Mouse (Mus musculus) intestine, embryonic 14.5 days (tissue): ENCODE data around the gene Atp8b2. TPM values are rescaled to one million over a fixed set of nuclear protein-coding genes. Genes with fewer than 3 reads are reported as not detected.

Experiments
- ATAC-seq: fragments of 200-750 bp; cut with Nextera tagmentation; replicated peaks from 2 replicates; pipeline ENCODE4 v1.8.0; 2017; ENCODE audit warnings: low read depth, moderate number of reproducible peaks, moderate TSS enrichment, moderate library complexity; ENCODE audit not compliant: low FRiP score, low TSS enrichment
- DNase-seq: peaks from one replicate; pipeline ENCODE4 v3.0.0-alpha.2; 2018; ENCODE audit warnings: low spot score
- H3K27ac ChIP-seq: fragments of 300-500 bp; sonication (generic); 2 replicates; pipeline ENCODE4 v1.5.1; 2014; ENCODE audit warnings: low read depth, mild to moderate bottlenecking, control low read depth
- H3K27me3 ChIP-seq: fragments of 300-500 bp; sonication (generic); replicated peaks from 2 replicates; pipeline ENCODE4 v1.6.1; 2014; ENCODE audit warnings: low read length, control low read depth; ENCODE audit not compliant: control insufficient read depth, insufficient read depth
- H3K36me3 ChIP-seq: fragments of 300-500 bp; sonication (generic); 2 replicates; pipeline ENCODE4 v1.6.1; 2014; ENCODE audit warnings: low read length, control low read depth; ENCODE audit not compliant: control insufficient read depth, insufficient read depth
- H3K4me1 ChIP-seq: fragments of 300-500 bp; sonication (generic); replicated peaks from 2 replicates; pipeline ENCODE4 v1.6.1; 2014; ENCODE audit warnings: low read length, control low read depth, mixed read lengths; ENCODE audit not compliant: control insufficient read depth, insufficient read depth
- H3K4me2 ChIP-seq: fragments of 300-500 bp; sonication (generic); 2 replicates; pipeline ENCODE4 v1.6.1; 2014; ENCODE audit warnings: low read length
- H3K4me3 ChIP-seq: fragments of 300-500 bp; sonication (generic); 2 replicates; pipeline ENCODE4 v1.5.1; 2014; ENCODE audit warnings: low read depth, low read length, control low read depth, mixed read lengths
- H3K9ac ChIP-seq: fragments of 300-500 bp; sonication (generic); 2 replicates; pipeline ENCODE4 v1.6.1; 2014; ENCODE audit warnings: mild to moderate bottlenecking, low read length
- H3K9me3 ChIP-seq: fragments of 300-500 bp; sonication (generic); 2 replicates; pipeline ENCODE4 v1.6.1; 2016; ENCODE audit warnings: low read length, control low read depth; ENCODE audit not compliant: control insufficient read depth
- WGBS: fragments of 180-500 bp; shearing (Covaris S2); extraction: QIAGEN DNeasy Blood & Tissue Kit; methylation state at CpG from one replicate; pipeline ENCODE4 v1.1.7; 2014; 5-methylcytosine and 5-hydroxymethylcytosine counted together
- polyA plus RNA-seq: library from polyadenylated mRNA; unstranded; fragments of >200 nt; fragmentation: Nextera tagmentation; extraction: Ambion mirVana; gene quantifications from 2 replicates; pipeline ENCODE4 v1.2.1, GENCODE M21; 2014

The Atp8b2 gene
- polyA plus RNA-seq, 1 experiment from 2014 or later = 14.9 TPM

GRCm38 (mm10) chr3:89917408-89917807 lies 45.9 kb downstream of the Atp8b2 start:
- DNase-seq (no peak), ATAC-seq (no peak)
- no peak overlapping the region for H3K27ac ChIP-seq
- no peak overlapping the region for H3K4me2 ChIP-seq
- no peaks in the 10 kb centered on the region for H3K9me3 ChIP-seq
- no peaks in the 10 kb centered on the region for H3K36me3 ChIP-seq
- WGBS = 66% methylated on average over 3 of the region's 3 CpGs
- peaks cover 15% of the 10 kb centered on the region for H3K27me3 ChIP-seq
- no peaks in the 10 kb centered on the region; the same call in 1 of the 2 replicates for H3K4me1 ChIP-seq
- H3K9ac ChIP-seq = no peak overlapping the region
- H3K4me3 ChIP-seq = no peak overlapping the region

- DNase-seq (no peak), ATAC-seq (no peak)
- 84% methylated on average over 1 of the region's 1 CpGs for WGBS
- Histone ChIP-seq H3K4me3 (no peak overlapping the region), H3K9me3 (no peaks in the 10 kb centered on the region), H3K27me3 (peaks cover 15% of the 10 kb centered on the region), H3K4me1 (no peaks in the 10 kb centered on the region; the same call in 1 of the 2 replicates), H3K9ac (no peak overlapping the region), H3K27ac (no peak overlapping the region), H3K36me3 (no peaks in the 10 kb centered on the region), H3K4me2 (no peak overlapping the region)
These were observed 46.7 kb downstream of the Atp8b2 start for GRCm38 (mm10) chr3:89916622-89917021.

- no peaks in the 10 kb centered on the region; the same call in 1 of the 2 replicates for H3K4me1 ChIP-seq
- no peak for DNase-seq
- H3K4me2 ChIP-seq = no peak overlapping the region
- H3K9me3 ChIP-seq = no peaks in the 10 kb centered on the region
- H3K27ac ChIP-seq = no peak overlapping the region
- H3K36me3 ChIP-seq = no peaks in the 10 kb centered on the region
- H3K27me3 ChIP-seq = peaks cover 15% of the 10 kb centered on the region
- no peak for ATAC-seq
- WGBS = 77% methylated on average over 4 of the region's 4 CpGs
- no peak overlapping the region for H3K9ac ChIP-seq
- no peak overlapping the region for H3K4me3 ChIP-seq
These were observed 48.6 kb downstream of the Atp8b2 start for GRCm38 (mm10) chr3:89914700-89915099.

- ATAC-seq (peak; percentile 87), DNase-seq (peak; percentile 83)
- no peaks in the 10 kb centered on the region for H3K36me3 ChIP-seq
- peak within 1 kb of the TSS; percentile 49 for H3K4me3 ChIP-seq
- H3K9me3 ChIP-seq = no peaks in the 10 kb centered on the region
- H3K4me1 ChIP-seq = peaks cover 2% of the 10 kb centered on the region; the same call in 1 of the 2 replicates
- no peak within 1 kb of the TSS; the same call in 1 of the 2 replicates for H3K27ac ChIP-seq
- WGBS = 1% methylated on average over 68 of the region's 75 CpGs
- peak within 1 kb of the TSS; percentile 50 for H3K9ac ChIP-seq
- H3K27me3 ChIP-seq = peaks cover 15% of the 10 kb centered on the region
- H3K4me2 ChIP-seq = peak within 1 kb of the TSS; percentile 80
These were observed 50.5 kb downstream of the Atp8b2 start, which contains the start of gene Il6ra for GRCm38 (mm10) chr3:89912543-89913391. Il6ra (minus strand) TSS chr3:89913196.

- Histone ChIP-seq H3K36me3 (no peaks in the 10 kb centered on the region), H3K9ac (no peak overlapping the region), H3K27ac (no peak overlapping the region), H3K9me3 (no peaks in the 10 kb centered on the region), H3K4me1 (peaks cover 2% of the 10 kb centered on the region; the same call in 1 of the 2 replicates), H3K4me2 (peak overlapping the region; percentile 80), H3K27me3 (peaks cover 15% of the 10 kb centered on the region), H3K4me3 (peak overlapping the region; percentile 49; the same call in 1 of the 2 replicates)
- WGBS = 37% methylated on average over 6 of the region's 6 CpGs
- DNase-seq (no peak), ATAC-seq (0 out of 2 replicates have a peak, but pooled peaks have one; percentile 25)
These were observed 51.2 kb downstream of the Atp8b2 start for GRCm38 (mm10) chr3:89912108-89912542.

- WGBS = 80% methylated on average over 3 of the region's 3 CpGs
- no peak overlapping the region for H3K9ac ChIP-seq
- H3K27ac ChIP-seq = no peak overlapping the region
- H3K9me3 ChIP-seq = no peaks in the 10 kb centered on the region
- DNase-seq (no peak), ATAC-seq (no peak)
- peaks cover 15% of the 10 kb centered on the region for H3K27me3 ChIP-seq
- H3K36me3 ChIP-seq = no peaks in the 10 kb centered on the region
- H3K4me1 ChIP-seq = peaks cover 2% of the 10 kb centered on the region; the same call in 1 of the 2 replicates
- no peak overlapping the region for H3K4me2 ChIP-seq
- no peak overlapping the region for H3K4me3 ChIP-seq
These were observed 52.1 kb downstream of the Atp8b2 start for GRCm38 (mm10) chr3:89911207-89911606.

- Histone ChIP-seq H3K4me2 (no peak overlapping the region), H3K9me3 (no peaks in the 10 kb centered on the region), H3K27me3 (peaks cover 11% of the 10 kb centered on the region), H3K9ac (no peak overlapping the region), H3K27ac (no peak overlapping the region), H3K4me1 (peaks cover 2% of the 10 kb centered on the region; the same call in 1 of the 2 replicates), H3K36me3 (no peaks in the 10 kb centered on the region), H3K4me3 (no peak overlapping the region)
- WGBS = 46% methylated on average over 5 of the region's 5 CpGs
- ATAC-seq = no peak
- DNase-seq = no peak
These were observed 53.4 kb downstream of the Atp8b2 start for GRCm38 (mm10) chr3:89909703-89910542.

- DNase-seq = no peak
- Histone ChIP-seq H3K9me3 (no peaks in the 10 kb centered on the region), H3K9ac (no peak overlapping the region), H3K4me1 (peaks cover 2% of the 10 kb centered on the region; the same call in 1 of the 2 replicates), H3K27ac (no peak overlapping the region), H3K4me3 (no peak overlapping the region), H3K4me2 (no peak overlapping the region), H3K27me3 (peaks cover 4% of the 10 kb centered on the region), H3K36me3 (no peaks in the 10 kb centered on the region)
- WGBS = 79% methylated on average over 6 of the region's 6 CpGs
- no peak for ATAC-seq
These were observed 54.5 kb downstream of the Atp8b2 start for GRCm38 (mm10) chr3:89908836-89909235.
